Mouse (Mus musculus) myocyte (in vitro differentiated cells): ENCODE measurements at regions not wholly inside any gene's neighbourhood (a gene's known extent, or its start where the extent isn't known, plus 50 kb on each side); places are given as distances from the start of the nearest gene placed in this dataset.

Experiments used
- H3K27me3 ChIP-seq: one replicate; pipeline ENCODE4 v1.6.1; 2011; ENCODE audit not compliant: control insufficient read depth, insufficient read depth, insufficient read length
- H3K36me3 ChIP-seq: one replicate; pipeline ENCODE4 v1.6.1; 2011; ENCODE audit not compliant: control insufficient read depth, insufficient read depth
- H3K4me2 ChIP-seq: one replicate; pipeline ENCODE4 v1.6.1; 2011; ENCODE audit warnings: low read depth, control low read depth
- H3K4me3 ChIP-seq: one replicate; pipeline ENCODE4 v1.5.1; 2011; ENCODE audit warnings: mild to moderate bottlenecking, control low read depth, moderate library complexity
- H3K79me2 ChIP-seq: one replicate; pipeline ENCODE4 v1.6.1; 2011; ENCODE audit not compliant: control insufficient read depth, insufficient read depth
- H3ac ChIP-seq: one replicate; pipeline ENCODE4 v1.6.1; 2011; ENCODE audit not compliant: control insufficient read depth, insufficient read length
- CEBPB ChIP-seq: IDR thresholded peaks from 2 replicates; pipeline ENCODE4 v1.6.1; 2011; ENCODE audit warnings: mild to moderate bottlenecking, moderate library complexity; ENCODE audit not compliant: poor library complexity, insufficient read depth, severe bottlenecking
- E2F4 ChIP-seq: IDR thresholded peaks from one replicate; pipeline ENCODE4 v1.6.1; 2011; ENCODE audit warnings: mild to moderate bottlenecking, control low read depth, moderate library complexity; ENCODE audit not compliant: insufficient read depth
- MAX ChIP-seq: IDR thresholded peaks from one replicate; pipeline ENCODE4 v1.6.1; 2011; ENCODE audit warnings: low read depth, mild to moderate bottlenecking, control low read depth
- MYOD1 ChIP-seq, 3 experiments: IDR thresholded peaks; one replicate each; pipeline ENCODE4 v1.6.1; 2011; ENCODE audit warnings: control low read depth in 2 of 3, low read depth in 2 of 3, mild to moderate bottlenecking in 2 of 3, moderate library complexity in 1 of 3; ENCODE audit not compliant: insufficient read length in 2 of 3, control insufficient read depth in 1 of 3
- MYOG ChIP-seq, 3 experiments: IDR thresholded peaks; one replicate each; pipeline ENCODE4 v1.6.1; 2011; ENCODE audit warnings: control low read depth in 2 of 3, low read depth in 2 of 3, mild to moderate bottlenecking in 2 of 3; ENCODE audit not compliant: insufficient read length in 2 of 3, control insufficient read depth in 1 of 3, insufficient read depth in 1 of 3
- POLR2A ChIP-seq: IDR thresholded peaks from one replicate; pipeline ENCODE4 v1.6.1; 2011; ENCODE audit warnings: low read depth, mild to moderate bottlenecking, control low read depth, moderate library complexity; ENCODE audit not compliant: insufficient read length
- POLR2AphosphoS2 ChIP-seq: IDR thresholded peaks from one replicate; pipeline ENCODE4 v1.6.1; 2011; ENCODE audit warnings: low read depth, control low read depth; ENCODE audit not compliant: insufficient read length
- REST ChIP-seq: IDR thresholded peaks from one replicate; pipeline ENCODE4 v1.6.1; 2011; ENCODE audit warnings: mild to moderate bottlenecking, control low read depth, moderate library complexity; ENCODE audit not compliant: insufficient read depth, insufficient read length
- SRF ChIP-seq: IDR thresholded peaks from one replicate; pipeline ENCODE4 v1.6.1; 2011; ENCODE audit warnings: low read depth; ENCODE audit not compliant: control insufficient read depth, insufficient read length
- TCF12 ChIP-seq: IDR thresholded peaks from one replicate; pipeline ENCODE4 v1.6.1; 2011; ENCODE audit warnings: mild to moderate bottlenecking, control low read depth; ENCODE audit not compliant: poor library complexity, insufficient read depth, severe bottlenecking
- TCF3 ChIP-seq: IDR thresholded peaks from one replicate; pipeline ENCODE4 v1.6.1; 2011; ENCODE audit warnings: low read depth, control low read depth; ENCODE audit not compliant: insufficient read length
- USF1 ChIP-seq: IDR thresholded peaks from one replicate; pipeline ENCODE4 v1.6.1; 2011; ENCODE audit warnings: low read depth, mild to moderate bottlenecking, control low read depth, moderate library complexity

DNA sequence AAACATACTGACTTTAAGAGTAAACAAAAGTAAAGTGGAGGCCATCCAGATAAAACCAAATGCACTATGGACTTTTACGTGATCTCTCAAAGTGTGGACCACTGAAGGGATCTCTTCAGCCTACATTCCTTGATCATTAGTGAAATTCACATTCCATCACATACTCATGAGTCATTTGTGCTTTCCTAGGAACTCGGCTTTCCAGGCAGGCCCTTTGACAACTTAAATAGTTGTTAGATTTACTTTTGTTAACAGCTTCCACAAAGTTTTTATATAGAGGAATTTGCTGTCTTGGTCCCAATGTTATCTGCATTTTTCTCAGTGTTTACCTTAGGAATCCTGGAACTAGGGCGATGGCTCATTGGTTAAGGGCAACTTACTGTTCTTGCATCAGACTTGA, 99.7 kb upstream of the Adcy1 start:
- no peaks in the 10 kb centered on the region for H3K27me3 ChIP-seq

DNA sequence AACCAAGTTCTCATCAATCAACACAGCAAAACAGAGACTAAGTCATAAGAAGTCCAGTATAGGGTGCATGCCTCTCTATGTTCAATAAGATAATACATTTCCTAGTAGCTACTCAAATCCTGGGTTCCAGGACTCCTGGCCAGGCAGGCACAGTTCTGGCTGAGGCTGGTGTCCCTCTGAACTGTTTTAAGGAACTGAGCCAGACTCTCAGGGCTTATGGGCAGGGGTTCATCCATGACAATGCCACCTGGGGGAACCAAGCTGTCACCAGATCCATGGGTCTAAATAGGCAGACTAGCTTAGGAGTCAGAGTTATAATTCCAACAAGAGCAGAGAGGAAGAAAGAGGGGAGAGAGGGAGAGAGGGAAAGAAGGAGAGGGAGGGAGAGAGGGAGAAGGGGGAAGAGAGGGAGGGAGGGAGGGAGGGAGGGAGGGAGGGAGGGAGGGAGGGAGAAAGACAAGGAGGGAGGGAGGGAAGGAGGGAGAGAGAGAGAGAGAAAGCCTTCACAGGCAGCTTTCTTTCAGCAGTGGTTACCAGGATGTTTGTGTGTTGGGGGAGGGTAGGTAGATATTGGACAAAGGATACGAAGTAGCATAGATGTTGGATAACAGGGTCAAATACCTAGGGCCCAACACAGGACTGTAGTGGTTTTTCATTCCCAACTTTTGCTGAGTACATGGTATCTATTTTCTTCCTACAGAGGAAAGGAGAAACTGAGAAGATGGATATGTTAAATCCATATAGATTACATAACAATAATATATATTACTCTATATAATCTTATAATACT, 100.3 kb upstream of the Adcy1 start:
- no peak overlapping the region for H3ac ChIP-seq
- no peak for TF ChIP-seq USF1
- no peak for TF ChIP-seq POLR2A
- no peak for TF ChIP-seq CEBPB
- TF ChIP-seq SRF: no peak
- TF ChIP-seq MYOD1 (IDR thresholded peaks at IDR 0.05; ENCODE audit: control insufficient read depth in 1 of 3, insufficient read length in 2 of 3, low read depth in 2 of 3): no peak
- no peak for TF ChIP-seq REST
- TF ChIP-seq MYOG (IDR thresholded peaks at IDR 0.05; ENCODE audit: control insufficient read depth in 1 of 3, insufficient read depth in 1 of 3, insufficient read length in 2 of 3, low read depth in 2 of 3): no peak
- no peak for TF ChIP-seq E2F4
- TF ChIP-seq TCF3: no peak
- no peak for TF ChIP-seq TCF12
- TF ChIP-seq MAX: no peak
- no peak for TF ChIP-seq POLR2AphosphoS2
- H3K36me3 ChIP-seq: no peaks in the 10 kb centered on the region

More for the DNA sequence above, 99.7 kb upstream of the Adcy1 start:
- Histone ChIP-seq H3ac (no peak overlapping the region), H3K36me3 (no peaks in the 10 kb centered on the region), H3K4me2 (no peak overlapping the region), H3K4me3 (no peak overlapping the region), H3K79me2 (no peaks in the 10 kb centered on the region)
- TF ChIP-seq POLR2AphosphoS2 (no peak), MAX (no peak), POLR2A (no peak), MYOD1 (IDR thresholded peaks at IDR 0.05; ENCODE audit: control insufficient read depth in 1 of 3, insufficient read length in 2 of 3, low read depth in 2 of 3) (no peak), SRF (no peak), MYOG (IDR thresholded peaks at IDR 0.05; ENCODE audit: control insufficient read depth in 1 of 3, insufficient read depth in 1 of 3, insufficient read length in 2 of 3, low read depth in 2 of 3) (no peak), CEBPB (no peak)

DNA sequence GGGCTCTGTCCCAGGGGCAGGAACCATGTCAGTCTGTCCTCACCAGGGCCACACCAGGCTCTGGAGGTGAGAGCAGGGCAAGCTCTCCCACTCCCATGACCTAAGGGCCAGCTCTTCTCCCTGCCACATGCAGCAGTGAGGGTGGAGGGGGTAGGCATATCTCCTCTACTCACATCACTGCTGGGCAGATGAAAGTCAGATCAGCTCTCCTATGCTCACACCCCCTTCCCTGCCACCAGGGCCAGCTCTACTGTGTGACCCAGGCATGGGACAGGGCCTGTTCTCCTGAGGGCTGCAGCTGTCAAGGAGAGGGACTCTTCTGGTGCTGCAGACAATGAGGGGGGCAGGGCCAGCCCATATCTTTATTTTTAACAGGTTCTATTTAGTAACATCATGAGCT, 101.0 kb upstream of the Adcy1 start:
- Histone ChIP-seq H3K36me3 (no peaks in the 10 kb centered on the region), H3K4me2 (no peak overlapping the region), H3K4me3 (no peak overlapping the region), H3K79me2 (no peaks in the 10 kb centered on the region), H3K27me3 (no peaks in the 10 kb centered on the region), H3ac (no peak overlapping the region)
- no peak for TF ChIP-seq E2F4
- TF ChIP-seq SRF: no peak
- TF ChIP-seq MAX: no peak
- TF ChIP-seq REST: no peak
- TF ChIP-seq POLR2A: no peak
- no peak for TF ChIP-seq CEBPB
- no peak for TF ChIP-seq USF1
- TF ChIP-seq TCF12: no peak
- no peak for TF ChIP-seq POLR2AphosphoS2
- no peak for TF ChIP-seq MYOG (IDR thresholded peaks at IDR 0.05; ENCODE audit: control insufficient read depth in 1 of 3, insufficient read depth in 1 of 3, insufficient read length in 2 of 3, low read depth in 2 of 3)
- no peak for TF ChIP-seq MYOD1 (IDR thresholded peaks at IDR 0.05; ENCODE audit: control insufficient read depth in 1 of 3, insufficient read length in 2 of 3, low read depth in 2 of 3)
- no peak for TF ChIP-seq TCF3

More for the DNA sequence above, 100.3 kb upstream of the Adcy1 start:
- no peaks in the 10 kb centered on the region for H3K27me3 ChIP-seq
- no peaks in the 10 kb centered on the region for H3K79me2 ChIP-seq
- no peak overlapping the region for H3K4me3 ChIP-seq
- H3K4me2 ChIP-seq: no peak overlapping the region

DNA sequence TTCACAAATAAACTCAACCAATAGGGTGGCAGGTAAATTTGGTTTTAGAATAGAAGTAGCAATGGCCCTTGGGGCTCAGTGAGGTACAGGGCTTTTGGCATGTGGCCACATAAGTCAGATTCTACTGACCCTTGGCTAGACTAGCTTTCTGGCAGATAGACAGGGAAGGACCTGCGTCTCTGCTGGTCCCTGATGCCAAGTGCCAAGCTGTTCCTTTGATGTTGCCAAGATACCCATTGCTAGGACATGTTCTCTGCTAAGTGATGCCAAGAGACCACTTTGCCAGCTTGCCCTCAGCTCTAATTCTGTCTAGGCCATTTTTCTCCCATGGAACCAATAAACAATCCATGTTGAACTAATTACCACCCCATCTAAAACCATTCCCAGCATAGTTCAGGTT, 110.5 kb upstream of the Adcy1 start:
- no peaks in the 10 kb centered on the region for H3K36me3 ChIP-seq
- TF ChIP-seq SRF (no peak), MYOG (IDR thresholded peaks at IDR 0.05; ENCODE audit: control insufficient read depth in 1 of 3, insufficient read depth in 1 of 3, insufficient read length in 2 of 3, low read depth in 2 of 3) (no peak), REST (no peak), USF1 (no peak), MYOD1 (IDR thresholded peaks at IDR 0.05; ENCODE audit: control insufficient read depth in 1 of 3, insufficient read length in 2 of 3, low read depth in 2 of 3) (no peak), POLR2AphosphoS2 (no peak), E2F4 (no peak), MAX (no peak), TCF3 (no peak), POLR2A (no peak), CEBPB (no peak), TCF12 (no peak)
- H3K4me2 ChIP-seq: no peak overlapping the region
- H3K79me2 ChIP-seq: no peaks in the 10 kb centered on the region
- H3ac ChIP-seq: no peak overlapping the region
- H3K4me3 ChIP-seq: no peak overlapping the region
- no peaks in the 10 kb centered on the region for H3K27me3 ChIP-seq
